Mouse (Mus musculus): ENCODE measurements at regions not wholly inside any gene's neighbourhood (a gene's known extent, or its start where the extent isn't known, plus 50 kb on each side); places are given as distances from the start of the nearest gene placed in this dataset.

- intact Hi-C loops (cut with DNase I) = no loop called here
- DNase-seq (ENCODE audit: low spot score in 2 of 2) = no peak
These were observed 545.3 kb downstream of the Stim2 start for GRCm38 (mm10) chr5:54543556-54544061.

GRCm38 (mm10) chr5:54578519-54578918, 580.2 kb downstream of the Stim2 start:
- intact Hi-C loops (cut with DNase I) = no loop called here

GRCm38 (mm10) chr5:54579458-54579857, 581.2 kb downstream of the Stim2 start:
- DNase-seq (ENCODE audit: low spot score in 2 of 2) = no peak
- intact Hi-C loops (cut with DNase I) = no loop called here

More at GRCm38 (mm10) chr5:54578519-54578918, 580.2 kb downstream of the Stim2 start:
- DNase-seq (ENCODE audit: low spot score in 2 of 2) = no peak

GRCm38 (mm10) chr5:54582175-54582574, 583.9 kb downstream of the Stim2 start:
- no peak for DNase-seq (ENCODE audit: low spot score in 2 of 2)
- intact Hi-C loops (cut with DNase I) = no loop called here

GRCm38 (mm10) chr5:54588332-54589020, 590.2 kb downstream of the Stim2 start:
- intact Hi-C loops (cut with DNase I) = no loop called here
- no peak for DNase-seq (ENCODE audit: low spot score in 2 of 2)

GRCm38 (mm10) chr5:54610957-54611356, 612.7 kb downstream of the Stim2 start:
- no peak for DNase-seq (ENCODE audit: low spot score in 2 of 2)
- intact Hi-C loops (cut with DNase I) = no loop called here

- no peak for DNase-seq (ENCODE audit: low spot score in 2 of 2)
- intact Hi-C loops (cut with DNase I) = no loop called here
These were observed 624.4 kb downstream of the Stim2 start for GRCm38 (mm10) chr5:54622733-54623132.

GRCm38 (mm10) chr5:54632281-54632680, 634.0 kb downstream of the Stim2 start:
- intact Hi-C loops (cut with DNase I) = no loop called here
- peak in 1 of 2 experiments; percentile 4 for DNase-seq (ENCODE audit: low spot score in 2 of 2)
